Comparison of ENCODE assay signal across 9 mouse cellular contexts in the genomic region with DNA sequence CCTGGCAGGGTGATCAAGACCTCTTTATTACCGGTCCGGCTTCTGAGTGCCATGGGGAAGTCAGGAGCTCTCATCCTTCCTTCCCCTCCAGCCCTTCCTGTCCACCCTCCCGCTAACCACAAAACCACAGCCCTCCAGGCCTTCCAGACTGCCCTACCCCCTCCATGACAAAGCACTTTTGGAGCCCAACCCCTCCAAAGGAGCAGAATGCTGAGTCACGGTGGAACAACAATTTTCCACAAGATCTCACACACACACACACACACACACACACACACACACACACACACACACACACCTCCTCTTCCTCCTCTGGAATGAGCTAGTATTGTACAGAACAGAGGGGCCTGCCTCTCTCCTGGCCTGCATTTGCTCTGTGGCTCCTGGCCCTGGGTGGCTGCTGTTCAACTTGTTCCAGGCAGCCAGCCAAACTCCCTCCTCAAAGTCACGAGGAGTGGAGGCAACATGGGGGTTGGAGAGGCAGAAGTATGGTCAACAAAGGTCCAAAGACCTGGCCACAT. TPM values are rescaled to one million over a fixed set of nuclear protein-coding genes. Genes with fewer than 3 reads are reported as not detected.
A peak's percentile ranks its signal among the peaks of the same experiment; 100 is the strongest.
DNase-seq lines count a peak whose midpoint lies in the region; ATAC-seq and TF ChIP-seq lines count a peak whose summit lies in the region.
"Had no signal": no experiment of that assay in that cellular context is flagged by ENCODE, and none has a peak within 500 bp of the region (broad histone marks: within the 10 kb centered on the region; RNA-seq: fewer than 3 reads in every experiment).

No protein-coding gene starts in this region.

- no peak for DNase-seq in midbrain, embryonic 10.5 days (ENCODE audit: low spot score)
- DNase-seq in adrenal gland, postnatal 36 days: peak; percentile 84 to 89
- DNase-seq in gastrocnemius, postnatal 14 days: peak; percentile 81
- peak; percentile 72 for DNase-seq in kidney, postnatal 0 days (ENCODE audit: low spot score)
- peak; percentile 86 for DNase-seq in liver, postnatal 0 days
- no peak for DNase-seq in hindbrain, embryonic 14.5 days (ENCODE audit: low spot score)

- ATAC-seq in midbrain, embryonic 13.5 days: no peak
- ATAC-seq in kidney, postnatal 0 days (replicated peaks; ENCODE audit: low FRiP score, low read depth): 0 out of 2 replicates have a peak, but pooled peaks have one; percentile 25
- peak; percentile 40 for ATAC-seq in liver, postnatal 0 days
- no peak for ATAC-seq in hindbrain, embryonic 14.5 days (ENCODE audit: low FRiP score)

- 73% methylated on average over 5 of the region's 5 CpGs for WGBS in midbrain, embryonic 10.5 days
- 71% methylated on average over 5 of the region's 5 CpGs for WGBS in midbrain, embryonic 13.5 days
- WGBS in kidney, postnatal 0 days: 38% methylated on average over 5 of the region's 5 CpGs
- WGBS in liver, postnatal 0 days (ENCODE audit: insufficient replicate concordance): 10% methylated on average over 5 of the region's 5 CpGs
- WGBS in small intestine, adult 2 months: 26% methylated on average over 5 of the region's 5 CpGs
- 64% methylated on average over 5 of the region's 5 CpGs for WGBS in hindbrain, embryonic 14.5 days

- peaks cover 17% of the 10 kb centered on the region for H3K4me1 ChIP-seq in midbrain, embryonic 10.5 days
- H3K4me1 ChIP-seq in midbrain, embryonic 13.5 days (replicated peaks): peaks cover 13% of the 10 kb centered on the region
- peaks cover 5% of the 10 kb centered on the region; the same call in 1 of the 2 replicates for H3K4me1 ChIP-seq in kidney, postnatal 0 days (replicated peaks; ENCODE audit: insufficient read depth, low read length)
- peaks cover 68% of the 10 kb centered on the region for H3K4me1 ChIP-seq in liver, postnatal 0 days (ENCODE audit: insufficient read depth)
- peaks cover 38% of the 10 kb centered on the region for H3K4me1 ChIP-seq in small intestine, adult 2 months (ENCODE audit: control insufficient read depth, insufficient read depth, insufficient read length, low read length)
- H3K4me1 ChIP-seq in hindbrain, embryonic 14.5 days (replicated peaks; ENCODE audit: control insufficient read depth, insufficient read depth, low read length): peaks cover 9% of the 10 kb centered on the region

- H3K27me3 ChIP-seq in midbrain, embryonic 10.5 days (ENCODE audit: low read depth, poor library complexity, severe bottlenecking): no peaks in the 10 kb centered on the region
- H3K27me3 ChIP-seq in midbrain, embryonic 13.5 days: no peaks in the 10 kb centered on the region
- H3K27me3 ChIP-seq in kidney, postnatal 0 days (ENCODE audit: insufficient read depth, low read length): no peaks in the 10 kb centered on the region
- no peaks in the 10 kb centered on the region for H3K27me3 ChIP-seq in liver, postnatal 0 days (ENCODE audit: insufficient read depth, low read length)
- H3K27me3 ChIP-seq in small intestine, adult 2 months (ENCODE audit: control insufficient read depth, insufficient read depth, low read length): no peaks in the 10 kb centered on the region
- no peaks in the 10 kb centered on the region for H3K27me3 ChIP-seq in hindbrain, embryonic 14.5 days (ENCODE audit: control insufficient read depth, insufficient read depth, low read length)
- H3K27me3 ChIP-seq: embryonic facial prominence, embryonic 12.5 days had no signal

- H3K4me2 ChIP-seq in midbrain, embryonic 13.5 days (replicated peaks): no peak overlapping the region
- no peak overlapping the region for H3K4me2 ChIP-seq in kidney, postnatal 0 days (ENCODE audit: low read length)
- peak overlapping the region; percentile 56 for H3K4me2 ChIP-seq in liver, postnatal 0 days (ENCODE audit: low read depth, low read length)
- H3K4me2 ChIP-seq in hindbrain, embryonic 14.5 days (replicated peaks): no peak overlapping the region
- H3K4me2 ChIP-seq: embryonic facial prominence, embryonic 12.5 days had no signal

- no peak for TF ChIP-seq CTCF in kidney, postnatal 0 days (IDR thresholded peaks at IDR 0.05; ENCODE audit: low read depth)
- no peak for TF ChIP-seq CTCF in liver, postnatal 0 days (IDR thresholded peaks at IDR 0.05; ENCODE audit: low read depth)
- TF ChIP-seq CTCF in small intestine, adult 2 months (IDR thresholded peaks at IDR 0.05; ENCODE audit: extremely low read depth, insufficient read length, insufficient replicate concordance, low read depth, low read length): no peak

- no peak overlapping the region for H3K4me3 ChIP-seq in midbrain, embryonic 10.5 days
- H3K4me3 ChIP-seq in midbrain, embryonic 13.5 days (replicated peaks): no peak overlapping the region
- H3K4me3 ChIP-seq in kidney, postnatal 0 days (replicated peaks; ENCODE audit: low read depth, low read length): no peak overlapping the region
- no peak overlapping the region for H3K4me3 ChIP-seq in liver, postnatal 0 days (ENCODE audit: low read depth, low read length)
- no peak overlapping the region for H3K4me3 ChIP-seq in small intestine, adult 2 months (ENCODE audit: low read depth, low read length)
- no peak overlapping the region for H3K4me3 ChIP-seq in hindbrain, embryonic 14.5 days (replicated peaks; ENCODE audit: low read length)
- H3K4me3 ChIP-seq: embryonic facial prominence, embryonic 12.5 days had no signal

- no peak for TF ChIP-seq POLR2A in small intestine, adult 2 months (IDR thresholded peaks at IDR 0.05; ENCODE audit: low read depth, low read length)

- no peaks in the 10 kb centered on the region for H3K36me3 ChIP-seq in midbrain, embryonic 10.5 days
- H3K36me3 ChIP-seq in midbrain, embryonic 13.5 days: no peaks in the 10 kb centered on the region
- H3K36me3 ChIP-seq in kidney, postnatal 0 days (ENCODE audit: insufficient read depth, low read length): no peaks in the 10 kb centered on the region
- H3K36me3 ChIP-seq in liver, postnatal 0 days (replicated peaks; ENCODE audit: insufficient read depth, low read length): peaks cover 2% of the 10 kb centered on the region; the same call in 1 of the 2 replicates
- H3K36me3 ChIP-seq in small intestine, adult 2 months (ENCODE audit: control insufficient read depth, insufficient read depth, low read length): no peaks in the 10 kb centered on the region
- no peaks in the 10 kb centered on the region for H3K36me3 ChIP-seq in hindbrain, embryonic 14.5 days (replicated peaks; ENCODE audit: control insufficient read depth, insufficient read depth)
- H3K36me3 ChIP-seq: embryonic facial prominence, embryonic 12.5 days had no signal

- peak; percentile 85 for TF ChIP-seq EP300 in liver, postnatal 0 days (IDR thresholded peaks at IDR 0.05; ENCODE audit: low read depth)

- peak overlapping the region; percentile 33; the same call in 1 of the 2 replicates for H3K27ac ChIP-seq in midbrain, embryonic 10.5 days (replicated peaks)
- no peak overlapping the region for H3K27ac ChIP-seq in midbrain, embryonic 13.5 days
- peak overlapping the region; percentile 76 for H3K27ac ChIP-seq in kidney, postnatal 0 days
- H3K27ac ChIP-seq in liver, postnatal 0 days (ENCODE audit: low read depth): peak overlapping the region; percentile 97
- H3K27ac ChIP-seq in small intestine, adult 2 months (ENCODE audit: insufficient read depth, low read depth, low read length): peak overlapping the region; percentile 55
- no peak overlapping the region for H3K27ac ChIP-seq in hindbrain, embryonic 14.5 days
- H3K27ac ChIP-seq: embryonic facial prominence, embryonic 12.5 days had no signal

- H3K9me3 ChIP-seq in midbrain, embryonic 10.5 days (replicated peaks): no peaks in the 10 kb centered on the region
- no peaks in the 10 kb centered on the region for H3K9me3 ChIP-seq in midbrain, embryonic 13.5 days
- no peaks in the 10 kb centered on the region for H3K9me3 ChIP-seq in kidney, postnatal 0 days (replicated peaks; ENCODE audit: low read length)
- H3K9me3 ChIP-seq in liver, postnatal 0 days (ENCODE audit: low read length): no peaks in the 10 kb centered on the region
- no peaks in the 10 kb centered on the region for H3K9me3 ChIP-seq in hindbrain, embryonic 14.5 days (ENCODE audit: control insufficient read depth, low read length)
- H3K9me3 ChIP-seq: embryonic facial prominence, embryonic 12.5 days had no signal

- intact Hi-C loops in gastrocnemius, postnatal 14 days (cut with DNase I; ENCODE audit: low total_unique reads): no loop called here

- H3K9ac ChIP-seq in midbrain, embryonic 13.5 days (replicated peaks): no peak overlapping the region
- no peak overlapping the region for H3K9ac ChIP-seq in kidney, postnatal 0 days (ENCODE audit: low read depth, low read length)
- peak overlapping the region; percentile 17; the same call in 1 of the 2 replicates for H3K9ac ChIP-seq in liver, postnatal 0 days (replicated peaks)
- no peak overlapping the region for H3K9ac ChIP-seq in hindbrain, embryonic 14.5 days
- H3K9ac ChIP-seq: embryonic facial prominence, embryonic 12.5 days had no signal

RNA-seq across cellular contexts. Expression of gene Fth1, which starts 1.9 kb away (rescaled TPM):
- polyA plus RNA-seq in midbrain, embryonic 10.5 days (2016; fragmentation: Nextera tagmentation; extraction: Ambion mirVana): 1,350 and 1,398 TPM in 2 replicates
- 1,344 and 1,356 TPM in 2 replicates for polyA plus RNA-seq in midbrain, embryonic 13.5 days (2015; fragmentation: Nextera tagmentation; extraction: Ambion mirVana)
- 1,000 to 10,000 TPM; 2,852 to 3,273 TPM for total RNA-seq in adrenal gland, postnatal 36 days (2021)
- total RNA-seq in gastrocnemius, postnatal 14 days (2021): 1,000 to 10,000 TPM; 2,162 to 2,185 TPM
- 2,883 and 2,906 TPM in 2 replicates for polyA plus RNA-seq in kidney, postnatal 0 days (2015; fragmentation: Nextera tagmentation; extraction: Ambion mirVana)
- 4,793 and 5,083 TPM in 2 replicates for polyA plus RNA-seq in liver, postnatal 0 days (2015; fragmentation: Nextera tagmentation; extraction: Ambion mirVana)
- polyA plus RNA-seq in small intestine, adult 2 months (2012; rRNA removed): 9,432 and 18,582 TPM in 2 replicates
- 1,735 and 1,844 TPM in 2 replicates for polyA plus RNA-seq in hindbrain, embryonic 14.5 days (2014; fragmentation: Nextera tagmentation; extraction: Ambion mirVana)

RNA-seq across cellular contexts. Expression of gene Best1, which starts 22.9 kb away (rescaled TPM):
- polyA plus RNA-seq in midbrain, embryonic 10.5 days (2016; fragmentation: Nextera tagmentation; extraction: Ambion mirVana): 1.4 and 2.0 TPM in 2 replicates
- polyA plus RNA-seq in midbrain, embryonic 13.5 days (2015; fragmentation: Nextera tagmentation; extraction: Ambion mirVana): 1.8 and 2.0 TPM in 2 replicates
- total RNA-seq in adrenal gland, postnatal 36 days (2021): under 1 TPM; 0.16 to 0.36 TPM
- under 1 TPM; 0.29 to 0.41 TPM for total RNA-seq in gastrocnemius, postnatal 14 days (2021)
- polyA plus RNA-seq in kidney, postnatal 0 days (2015; fragmentation: Nextera tagmentation; extraction: Ambion mirVana): 1.8 and 3.3 TPM in 2 replicates
- 0.08 and 0.13 TPM in 2 replicates for polyA plus RNA-seq in liver, postnatal 0 days (2015; fragmentation: Nextera tagmentation; extraction: Ambion mirVana)
- polyA plus RNA-seq in small intestine, adult 2 months (2012; rRNA removed): 0.09 and 0.18 TPM in 2 replicates
- polyA plus RNA-seq in hindbrain, embryonic 14.5 days (2014; fragmentation: Nextera tagmentation; extraction: Ambion mirVana): 2.3 and 2.6 TPM in 2 replicates

RNA-seq across cellular contexts. Expression of gene Rab3il1, which starts 23.0 kb away (rescaled TPM):
- 34.6 and 35.6 TPM in 2 replicates for polyA plus RNA-seq in midbrain, embryonic 10.5 days (2016; fragmentation: Nextera tagmentation; extraction: Ambion mirVana)
- 21.0 and 21.4 TPM in 2 replicates for polyA plus RNA-seq in midbrain, embryonic 13.5 days (2015; fragmentation: Nextera tagmentation; extraction: Ambion mirVana)
- total RNA-seq in adrenal gland, postnatal 36 days (2021): 1 to 10 TPM; 5.6 to 6.6 TPM
- total RNA-seq in gastrocnemius, postnatal 14 days (2021): 10 to 100 TPM in 1 of 2 experiments, 1 to 10 TPM in 1; 7.4 to 11.6 TPM
- polyA plus RNA-seq in kidney, postnatal 0 days (2015; fragmentation: Nextera tagmentation; extraction: Ambion mirVana): 30.6 and 31.5 TPM in 2 replicates
- polyA plus RNA-seq in liver, postnatal 0 days (2015; fragmentation: Nextera tagmentation; extraction: Ambion mirVana): 74.9 and 80.9 TPM in 2 replicates
- 4.1 and 4.3 TPM in 2 replicates for polyA plus RNA-seq in small intestine, adult 2 months (2012; rRNA removed)
- polyA plus RNA-seq in hindbrain, embryonic 14.5 days (2014; fragmentation: Nextera tagmentation; extraction: Ambion mirVana): 19.3 and 23.8 TPM in 2 replicates

Comparison
In these comparisons a context has a peak if more than half of its experiments do, and no peak if none do; other contexts are left out.
1. H3K27ac ChIP-seq: peak in midbrain, embryonic 10.5 days (single experiment), kidney, postnatal 0 days (single experiment), liver, postnatal 0 days (single experiment) and small intestine, adult 2 months (single experiment); none in midbrain, embryonic 13.5 days (single experiment) and hindbrain, embryonic 14.5 days (single experiment).
2. DNase-seq: peak in adrenal gland, postnatal 36 days (2 of 2), gastrocnemius, postnatal 14 days (single experiment), kidney, postnatal 0 days (single experiment) and liver, postnatal 0 days (single experiment); none in midbrain, embryonic 10.5 days (single experiment) and hindbrain, embryonic 14.5 days (single experiment).
3. ATAC-seq: peak in kidney, postnatal 0 days (single experiment) and liver, postnatal 0 days (single experiment); none in midbrain, embryonic 13.5 days (single experiment) and hindbrain, embryonic 14.5 days (single experiment).